7 mouse cellular contexts compared by ENCODE assay signal in genomic region chrX:7840842-7841162, GRCm38 (mm10). TPM values are rescaled to one million over a fixed set of nuclear protein-coding genes. Genes with fewer than 3 reads are reported as not detected.
A peak's percentile ranks its signal among the peaks of the same experiment; 100 is the strongest.
DNase-seq lines count a peak whose midpoint lies in the region; ATAC-seq and TF ChIP-seq lines count a peak whose summit lies in the region.

No protein-coding gene starts in this region.

- no peak overlapping the region for H3K9ac ChIP-seq in lung, embryonic 14.5 days
- no peak overlapping the region for H3K9ac ChIP-seq in forebrain, embryonic 11.5 days (ENCODE audit: low read length)
- no peak overlapping the region; the same call in 1 of the 2 replicates for H3K9ac ChIP-seq in limb, embryonic 12.5 days (replicated peaks)

- no peaks in the 10 kb centered on the region for H3K9me3 ChIP-seq in lung, embryonic 14.5 days (ENCODE audit: low read depth, low read length)
- H3K9me3 ChIP-seq in forebrain, embryonic 11.5 days (ENCODE audit: control insufficient read depth, low read length) = no peaks in the 10 kb centered on the region
- H3K9me3 ChIP-seq in limb, embryonic 12.5 days = no peaks in the 10 kb centered on the region

- 0 out of 2 replicates have a peak, but pooled peaks cover 3% of the 10 kb centered on the region for H3K36me3 ChIP-seq in lung, embryonic 14.5 days (ENCODE audit: insufficient read depth)
- H3K36me3 ChIP-seq in forebrain, embryonic 11.5 days (ENCODE audit: control insufficient read depth, insufficient read depth, low read length) = no peaks in the 10 kb centered on the region
- H3K36me3 ChIP-seq in limb, embryonic 12.5 days = 0 out of 2 replicates have a peak, but pooled peaks cover 3% of the 10 kb centered on the region

- no peaks in the 10 kb centered on the region; the same call in 1 of the 2 replicates for H3K4me1 ChIP-seq in lung, embryonic 14.5 days (ENCODE audit: insufficient read depth)
- no peaks in the 10 kb centered on the region for H3K4me1 ChIP-seq in forebrain, embryonic 11.5 days (replicated peaks; ENCODE audit: control insufficient read depth, insufficient read depth, low read length)
- peaks cover 10% of the 10 kb centered on the region for H3K4me1 ChIP-seq in limb, embryonic 12.5 days (replicated peaks)
- no peaks in the 10 kb centered on the region for H3K4me1 ChIP-seq in olfactory bulb, adult 2 months (ENCODE audit: control insufficient read depth, insufficient read depth, low read length)

- no peak for TF ChIP-seq POLR2A in olfactory bulb, adult 2 months (IDR thresholded peaks at IDR 0.05; ENCODE audit: insufficient read depth, low read depth, low read length)

- peak overlapping the region; percentile 74 for H3K4me2 ChIP-seq in lung, embryonic 14.5 days
- H3K4me2 ChIP-seq in forebrain, embryonic 11.5 days (ENCODE audit: low read depth, low read length, severe bottlenecking) = peak overlapping the region; percentile 42; the same call in 1 of the 2 replicates
- peak overlapping the region; percentile 48 for H3K4me2 ChIP-seq in limb, embryonic 12.5 days

- H3K4me3 ChIP-seq in lung, embryonic 14.5 days (ENCODE audit: low read depth, low read length) = peak overlapping the region; percentile 72
- peak overlapping the region; percentile 71 for H3K4me3 ChIP-seq in forebrain, embryonic 11.5 days (ENCODE audit: low read depth, low read length)
- peak overlapping the region; percentile 82 for H3K4me3 ChIP-seq in limb, embryonic 12.5 days (replicated peaks)
- H3K4me3 ChIP-seq in olfactory bulb, adult 2 months (ENCODE audit: insufficient read depth, low read depth, low read length) = no peak overlapping the region; the same call in 1 of the 2 replicates

- peak overlapping the region; percentile 63; the same call in 1 of the 2 replicates for H3K27ac ChIP-seq in lung, embryonic 14.5 days (ENCODE audit: low read depth)
- H3K27ac ChIP-seq in forebrain, embryonic 11.5 days (ENCODE audit: low read depth, low read length) = no peak overlapping the region
- H3K27ac ChIP-seq in limb, embryonic 12.5 days = no peak overlapping the region
- 0 out of 2 replicates have a peak overlapping the region, but pooled peaks have one; percentile 51 for H3K27ac ChIP-seq in olfactory bulb, adult 2 months (ENCODE audit: insufficient read depth, low read depth, low read length)

- WGBS in lung, embryonic 14.5 days = 9% methylated on average over 7 of the region's 7 CpGs
- 21% methylated on average over 7 of the region's 7 CpGs for WGBS in forebrain, embryonic 11.5 days
- 16% methylated on average over 7 of the region's 7 CpGs for WGBS in limb, embryonic 12.5 days
- 16% methylated on average over 7 of the region's 7 CpGs for WGBS in olfactory bulb, adult 2 months

- H3K27me3 ChIP-seq in lung, embryonic 14.5 days (ENCODE audit: insufficient read depth, low read length) = no peaks in the 10 kb centered on the region
- no peaks in the 10 kb centered on the region for H3K27me3 ChIP-seq in forebrain, embryonic 11.5 days (ENCODE audit: control insufficient read depth, insufficient read depth, low read length)
- no peaks in the 10 kb centered on the region for H3K27me3 ChIP-seq in limb, embryonic 12.5 days

- TF ChIP-seq CTCF in lung, embryonic 14.5 days (IDR thresholded peaks at IDR 0.05; ENCODE audit: low read depth) = no peak
- TF ChIP-seq CTCF in olfactory bulb, adult 2 months (IDR thresholded peaks at IDR 0.05; ENCODE audit: insufficient read depth, low read depth, low read length) = no peak

- no peak for ATAC-seq in lung, embryonic 14.5 days (ENCODE audit: insufficient read depth)
- no peak for ATAC-seq in forebrain, embryonic 11.5 days (replicated peaks; ENCODE audit: low FRiP score)
- no peak for ATAC-seq in limb, embryonic 12.5 days (ENCODE audit: insufficient number of reproducible peaks, insufficient read depth, low FRiP score, low TSS enrichment, low read depth)
- no peak for ATAC-seq in megakaryocyte-erythroid progenitor cell, adult 5-6 weeks (replicated peaks; ENCODE audit: low FRiP score, low TSS enrichment, poor library complexity, severe bottlenecking)

- DNase-seq in lung, embryonic 14.5 days = no peak
- DNase-seq in lung, postnatal 10 days = no peak
- DNase-seq in forebrain, embryonic 11.5 days (ENCODE audit: low spot score) = no peak
- DNase-seq in layer of hippocampus, adult 9-10 months (ENCODE audit: low spot score) = no peak

RNA-seq across cellular contexts. Expression of gene Otud5, which starts 0.4 kb away (rescaled TPM):
- polyA plus RNA-seq in lung, embryonic 14.5 days (2014; fragmentation: Nextera tagmentation; extraction: Ambion mirVana) = 29.9 and 31.7 TPM in 2 replicates
- polyA plus RNA-seq in forebrain, embryonic 11.5 days (2014; fragmentation: Nextera tagmentation; extraction: Ambion mirVana) = 37.3 and 37.6 TPM in 2 replicates
- 58.0 and 67.0 TPM in 2 replicates for polyA plus RNA-seq in limb, embryonic 12.5 days (2016; fragmentation: Nextera tagmentation; extraction: Ambion mirVana)
- polyA plus RNA-seq in olfactory bulb, adult 2 months (2012; ENCODE audit: insufficient read depth, insufficient read length, low replicate concordance, missing spikeins) = not detected in 2 replicates
- 59.5 and 83.5 TPM in 2 replicates for total RNA-seq in megakaryocyte-erythroid progenitor cell, adult 5-6 weeks (2014; fragmentation: Nextera tagmentation)
- total RNA-seq in megakaryocyte-erythroid progenitor cell, adult 5-6 weeks (2017) = 50.0 and 64.6 TPM in 2 replicates

RNA-seq across cellular contexts. Expression of gene Kcnd1, which starts 18.7 kb away (rescaled TPM):
- 1.6 and 2.0 TPM in 2 replicates for polyA plus RNA-seq in lung, embryonic 14.5 days (2014; fragmentation: Nextera tagmentation; extraction: Ambion mirVana)
- polyA plus RNA-seq in forebrain, embryonic 11.5 days (2014; fragmentation: Nextera tagmentation; extraction: Ambion mirVana) = 1.2 and 1.4 TPM in 2 replicates
- polyA plus RNA-seq in limb, embryonic 12.5 days (2016; fragmentation: Nextera tagmentation; extraction: Ambion mirVana) = 0.80 and 0.90 TPM in 2 replicates
- polyA plus RNA-seq in olfactory bulb, adult 2 months (2012; ENCODE audit: insufficient read depth, insufficient read length, low replicate concordance, missing spikeins) = not detected in 2 replicates
- total RNA-seq in megakaryocyte-erythroid progenitor cell, adult 5-6 weeks (2014; fragmentation: Nextera tagmentation) = 0.55 and 2.2 TPM in 2 replicates
- 1.9 and 2.2 TPM in 2 replicates for total RNA-seq in megakaryocyte-erythroid progenitor cell, adult 5-6 weeks (2017)

RNA-seq across cellular contexts. Expression of gene Pim2, which starts 37.3 kb away (rescaled TPM):
- polyA plus RNA-seq in lung, embryonic 14.5 days (2014; fragmentation: Nextera tagmentation; extraction: Ambion mirVana) = 6.6 and 6.9 TPM in 2 replicates
- 10.7 TPM in 2 replicates for polyA plus RNA-seq in forebrain, embryonic 11.5 days (2014; fragmentation: Nextera tagmentation; extraction: Ambion mirVana)
- polyA plus RNA-seq in limb, embryonic 12.5 days (2016; fragmentation: Nextera tagmentation; extraction: Ambion mirVana) = 6.2 and 6.8 TPM in 2 replicates
- not detected in 2 replicates for polyA plus RNA-seq in olfactory bulb, adult 2 months (2012; ENCODE audit: insufficient read depth, insufficient read length, low replicate concordance, missing spikeins)
- total RNA-seq in megakaryocyte-erythroid progenitor cell, adult 5-6 weeks (2014; fragmentation: Nextera tagmentation) = 11.4 and 16.2 TPM in 2 replicates
- 2.1 and 2.2 TPM in 2 replicates for total RNA-seq in megakaryocyte-erythroid progenitor cell, adult 5-6 weeks (2017)

RNA-seq across cellular contexts. Expression of gene Slc35a2, which starts 43.0 kb away (rescaled TPM):
- polyA plus RNA-seq in lung, embryonic 14.5 days (2014; fragmentation: Nextera tagmentation; extraction: Ambion mirVana) = 13.7 and 15.3 TPM in 2 replicates
- 10.9 and 12.6 TPM in 2 replicates for polyA plus RNA-seq in forebrain, embryonic 11.5 days (2014; fragmentation: Nextera tagmentation; extraction: Ambion mirVana)
- 26.8 and 30.8 TPM in 2 replicates for polyA plus RNA-seq in limb, embryonic 12.5 days (2016; fragmentation: Nextera tagmentation; extraction: Ambion mirVana)
- polyA plus RNA-seq in olfactory bulb, adult 2 months (2012; ENCODE audit: insufficient read depth, insufficient read length, low replicate concordance, missing spikeins) = not detected in 2 replicates
- 13.2 and 19.3 TPM in 2 replicates for total RNA-seq in megakaryocyte-erythroid progenitor cell, adult 5-6 weeks (2014; fragmentation: Nextera tagmentation)
- 9.8 and 16.1 TPM in 2 replicates for total RNA-seq in megakaryocyte-erythroid progenitor cell, adult 5-6 weeks (2017)

RNA-seq across cellular contexts. Expression of gene Gripap1, which starts 51.2 kb away (rescaled TPM):
- 30.7 and 34.1 TPM in 2 replicates for polyA plus RNA-seq in lung, embryonic 14.5 days (2014; fragmentation: Nextera tagmentation; extraction: Ambion mirVana)
- 56.2 and 57.2 TPM in 2 replicates for polyA plus RNA-seq in forebrain, embryonic 11.5 days (2014; fragmentation: Nextera tagmentation; extraction: Ambion mirVana)
- polyA plus RNA-seq in limb, embryonic 12.5 days (2016; fragmentation: Nextera tagmentation; extraction: Ambion mirVana) = 43.5 and 44.7 TPM in 2 replicates
- 96.6 TPM in 1 of 2 replicates, not detected in the other for polyA plus RNA-seq in olfactory bulb, adult 2 months (2012; ENCODE audit: insufficient read depth, insufficient read length, low replicate concordance, missing spikeins)
- total RNA-seq in megakaryocyte-erythroid progenitor cell, adult 5-6 weeks (2014; fragmentation: Nextera tagmentation) = 64.4 and 98.4 TPM in 2 replicates
- 78.9 and 102 TPM in 2 replicates for total RNA-seq in megakaryocyte-erythroid progenitor cell, adult 5-6 weeks (2017)

Comparison
In these comparisons a context has a peak if more than half of its experiments do, and no peak if none do; other contexts are left out.
1. H3K27ac ChIP-seq: peak in lung, embryonic 14.5 days (single experiment) and olfactory bulb, adult 2 months (single experiment); none in forebrain, embryonic 11.5 days (single experiment) and limb, embryonic 12.5 days (single experiment).
2. Peak in every context shown above with its lines, with median percentiles within 50 percentile points of each other: H3K4me2 ChIP-seq.